Mouse (Mus musculus) liver, embryonic 14.5 days (tissue): ENCODE data around the gene Trp53i11. TPM values are rescaled to one million over a fixed set of nuclear protein-coding genes. Genes with fewer than 3 reads are reported as not detected.
A peak's percentile ranks its signal among the peaks of the same experiment; 100 is the strongest.

Source experiments
- ATAC-seq: fragments of 200-750 bp; cut with Nextera tagmentation; 2 replicates; pipeline ENCODE4 v1.8.0; 2017; ENCODE audit warnings: moderate number of reproducible peaks, mild to moderate bottlenecking, moderate library complexity; ENCODE audit not compliant: insufficient read depth
- DNase-seq, 3 experiments: peaks; one replicate each; pipeline ENCODE4 v3.0.0-alpha.2; 2012 to 2013; ENCODE audit warnings: low read depth in 3 of 3, low spot score in 3 of 3
- H3K27ac ChIP-seq: fragments of 300-500 bp; sonication (generic); 2 replicates; pipeline ENCODE4 v1.5.1; 2014; ENCODE audit warnings: moderate library complexity, mild to moderate bottlenecking, control low read depth, inconsistent platforms
- H3K27me3 ChIP-seq: fragments of 300-500 bp; sonication (generic); 2 replicates; pipeline ENCODE4 v1.6.1; 2014; ENCODE audit warnings: mild to moderate bottlenecking, low read length, moderate library complexity; ENCODE audit not compliant: control insufficient read depth, insufficient read depth
- H3K36me3 ChIP-seq: fragments of 300-500 bp; sonication (generic); replicated peaks from 2 replicates; pipeline ENCODE4 v1.6.1; 2014; ENCODE audit warnings: low read depth; ENCODE audit not compliant: control insufficient read depth, insufficient read depth
- H3K4me1 ChIP-seq, 2 experiments: fragments of 200-500 bp in 1 of 2; fragments of 300-500 bp in 1 of 2; sonication (generic) in 1 of 2; replicated peaks; 2 replicates each; pipeline ENCODE4 v1.6.1; 2012 to 2014; ENCODE audit warnings: antibody characterized with exemption in 1 of 2, inconsistent platforms in 1 of 2, low read length in 1 of 2; ENCODE audit not compliant: control insufficient read depth in 2 of 2, insufficient read depth in 2 of 2
- H3K4me2 ChIP-seq: fragments of 300-500 bp; sonication (generic); 2 replicates; pipeline ENCODE4 v1.6.1; 2014; ENCODE audit warnings: low read depth, mild to moderate bottlenecking, control low read depth, moderate library complexity
- H3K4me3 ChIP-seq, 2 experiments: fragments of 200-500 bp in 1 of 2; fragments of 300-500 bp in 1 of 2; sonication (generic) in 1 of 2; 2 replicates each; pipeline ENCODE4 v1.5.1; 2012 to 2014; ENCODE audit warnings: low read depth in 2 of 2, low read length in 2 of 2, mild to moderate bottlenecking in 2 of 2, control low read depth in 1 of 2, inconsistent platforms in 1 of 2, moderate library complexity in 1 of 2; ENCODE audit not compliant: insufficient read depth in 1 of 2
- H3K9ac ChIP-seq: fragments of 300-500 bp; sonication (generic); replicated peaks from 2 replicates; pipeline ENCODE4 v1.6.1; 2014; ENCODE audit warnings: mild to moderate bottlenecking, control low read depth, moderate library complexity
- H3K9me3 ChIP-seq: fragments of 300-500 bp; sonication (generic); 2 replicates; pipeline ENCODE4 v1.6.1; 2016; ENCODE audit warnings: low read length, mixed read lengths; ENCODE audit not compliant: control insufficient read depth
- CTCF ChIP-seq: IDR thresholded peaks from 2 replicates; pipeline ENCODE4 v1.5.1; 2016; ENCODE audit warnings: antibody characterized with exemption, low read depth, control low read depth
- EP300 ChIP-seq: IDR thresholded peaks from 2 replicates; pipeline ENCODE4 v1.6.1; 2016; ENCODE audit warnings: antibody characterized with exemption, low read depth
- WGBS: fragments of 180-500 bp; shearing (Covaris S2); extraction: QIAGEN DNeasy Blood & Tissue Kit; methylation state at CpG from one replicate; pipeline ENCODE4 v1.1.7; 2014; ENCODE audit not compliant: insufficient replicate concordance; 5-methylcytosine and 5-hydroxymethylcytosine counted together
- polyA plus RNA-seq, 2 experiments: library from polyadenylated mRNA; depleted of rRNA in 1 of 2; stranded (reverse) in 1 of 2; unstranded in 1 of 2; fragments of >200 nt; fragmentation: Nextera tagmentation in 1 of 2; extraction: Ambion mirVana in 1 of 2; gene quantifications; 2 replicates each; pipeline versions ENCODE4 v1.2.1 to v1.2.3; 2012 to 2014

The Trp53i11 gene
- polyA plus RNA-seq, 2 experiments, result 1.9 TPM

DNA sequence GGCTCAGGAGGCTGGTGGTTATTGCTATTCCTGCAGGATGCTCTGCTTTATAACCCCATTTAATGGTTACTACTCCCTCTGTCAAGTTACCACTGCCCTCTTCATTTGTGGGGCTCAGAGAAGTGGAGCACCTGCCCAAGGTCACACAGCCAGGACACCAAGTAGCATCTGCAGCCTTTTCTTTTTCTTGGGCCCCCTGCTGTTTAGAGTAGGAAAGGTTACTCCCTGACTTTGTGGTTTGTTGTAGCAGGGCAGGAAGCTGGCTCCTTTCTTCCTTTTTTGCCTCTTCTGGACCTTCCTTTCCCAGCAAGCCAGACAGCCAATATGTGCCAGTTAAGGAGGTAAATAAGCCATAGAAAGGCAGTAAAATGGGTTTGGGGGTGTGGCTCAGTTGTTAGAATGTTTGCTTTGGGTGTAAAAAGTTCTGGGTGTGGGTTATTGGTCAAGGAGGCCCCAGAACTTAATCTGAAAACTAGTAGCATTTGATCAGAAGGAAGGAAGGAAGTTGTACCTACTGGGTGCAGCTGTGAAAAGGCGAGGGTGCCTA lies 32.8 kb upstream of the Trp53i11 start:
- DNase-seq (no peak), ATAC-seq (no peak)
- Histone ChIP-seq H3K27me3 (no peaks in the 10 kb centered on the region), H3K36me3 (no peaks in the 10 kb centered on the region), H3K4me2 (no peak overlapping the region), H3K4me1 (no peaks in the 10 kb centered on the region), H3K9ac (no peak overlapping the region), H3K4me3 (no peak overlapping the region), H3K9me3 (no peaks in the 10 kb centered on the region), H3K27ac (no peak overlapping the region)
- WGBS, result 33% methylated on average over 1 of the region's 1 CpGs
- 0 out of 2 replicates have a peak, but pooled peaks have one; percentile 4 for TF ChIP-seq CTCF
- no peak for TF ChIP-seq EP300

DNA sequence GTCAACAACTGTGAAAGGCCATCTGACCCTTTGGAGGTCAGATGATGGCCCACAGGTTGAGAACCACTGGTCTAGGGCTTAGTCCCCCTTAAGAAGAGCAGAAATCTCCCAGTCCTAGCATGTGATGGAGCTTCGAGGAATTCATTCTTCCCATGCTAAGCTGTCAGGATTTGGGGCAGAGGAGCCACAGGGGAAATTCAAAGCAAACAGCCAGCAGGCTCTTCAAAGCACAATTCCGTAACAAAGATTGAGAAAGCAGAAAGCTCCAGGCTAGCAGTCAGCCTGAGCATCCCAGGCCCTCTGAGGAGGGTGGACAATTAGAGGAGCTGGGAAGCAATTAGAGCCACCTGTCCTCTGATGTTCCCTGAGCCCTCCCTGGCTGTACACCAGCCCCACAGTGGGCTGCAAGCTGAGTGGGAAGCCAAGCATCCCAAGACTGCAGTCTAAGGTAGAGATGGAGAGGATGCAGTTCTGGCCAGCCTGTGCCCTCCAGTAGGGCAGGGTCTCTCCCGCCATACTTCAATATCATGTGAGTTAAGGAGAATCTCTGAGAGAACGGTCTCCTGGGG lies 26.8 kb upstream of the Trp53i11 start:
- ATAC-seq (no peak), DNase-seq (no peak)
- H3K27me3 ChIP-seq, result no peaks in the 10 kb centered on the region
- H3K36me3 ChIP-seq, result no peaks in the 10 kb centered on the region
- peaks cover 0 to 13% of the 10 kb centered on the region in 2 experiments; a peak in 2 of 4 replicates for H3K4me1 ChIP-seq
- TF ChIP-seq EP300, result no peak
- no peak for TF ChIP-seq CTCF
- H3K9me3 ChIP-seq, result no peaks in the 10 kb centered on the region
- H3K4me2 ChIP-seq, result no peak overlapping the region
- no peak overlapping the region for H3K4me3 ChIP-seq
- H3K9ac ChIP-seq, result no peak overlapping the region
- no peak overlapping the region for H3K27ac ChIP-seq
- WGBS, result 66% methylated on average over 4 of the region's 4 CpGs

DNA sequence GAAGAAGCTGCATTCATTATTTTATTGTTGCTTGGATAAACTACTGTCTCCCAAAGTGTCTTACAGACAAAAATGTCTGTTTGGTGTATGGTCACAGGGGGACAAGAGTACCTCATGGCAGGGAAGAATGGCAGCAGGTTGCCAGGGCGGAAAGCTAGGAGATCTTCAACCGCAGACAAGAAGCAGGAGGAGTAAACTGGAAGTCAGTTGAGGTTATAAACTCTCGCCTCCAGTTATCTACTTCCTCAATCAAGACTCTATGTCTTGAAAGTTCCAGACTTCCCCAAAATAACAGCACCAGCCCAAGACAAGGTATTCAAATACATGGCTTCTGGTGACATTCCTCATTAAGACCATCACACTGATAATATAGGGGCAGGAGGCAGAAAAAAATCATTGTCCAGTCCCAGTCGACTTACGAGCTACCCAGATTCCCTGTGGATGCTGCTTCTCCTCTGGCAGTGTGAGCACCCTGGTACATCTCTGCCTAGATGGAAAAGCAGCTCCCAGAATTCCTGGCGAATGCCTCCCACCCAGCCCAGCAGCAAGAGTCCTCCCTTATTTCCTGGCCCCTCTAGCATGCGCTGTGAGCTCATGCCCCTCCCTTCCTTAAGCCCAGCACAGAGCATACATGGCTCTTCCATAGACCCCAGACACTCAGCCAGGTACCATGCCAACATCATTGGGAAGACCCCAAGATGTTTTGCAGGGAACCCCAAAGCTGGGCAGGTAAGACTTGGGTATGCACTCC lies 25.3 kb upstream of the Trp53i11 start:
- TF ChIP-seq CTCF (no peak), EP300 (no peak)
- Histone ChIP-seq H3K9me3 (no peaks in the 10 kb centered on the region), H3K27me3 (no peaks in the 10 kb centered on the region), H3K4me2 (no peak overlapping the region), H3K4me1 (peaks cover 0 to 13% of the 10 kb centered on the region in 2 experiments; a peak in 2 of 4 replicates), H3K36me3 (no peaks in the 10 kb centered on the region), H3K9ac (no peak overlapping the region), H3K27ac (no peak overlapping the region), H3K4me3 (no peak overlapping the region)
- no peak for DNase-seq
- WGBS, result 19% methylated on average over 7 of the region's 7 CpGs
- no peak for ATAC-seq

- Histone ChIP-seq H3K9me3 (no peaks in the 10 kb centered on the region), H3K4me3 (no peak overlapping the region), H3K27me3 (no peaks in the 10 kb centered on the region), H3K9ac (no peak overlapping the region), H3K27ac (no peak overlapping the region), H3K4me1 (peaks cover 0 to 13% of the 10 kb centered on the region in 2 experiments; a peak in 2 of 4 replicates), H3K36me3 (no peaks in the 10 kb centered on the region), H3K4me2 (no peak overlapping the region)
- WGBS, result 36% methylated on average over 4 of the region's 4 CpGs
- no peak for ATAC-seq
- DNase-seq, result no peak
- TF ChIP-seq CTCF, result no peak
These were observed 24.6 kb upstream of the Trp53i11 start for GRCm38 (mm10) chr2:93162791-93163190.

- Histone ChIP-seq H3K4me3 (no peak overlapping the region), H3K27ac (no peak overlapping the region), H3K4me2 (no peak overlapping the region), H3K9ac (no peak overlapping the region), H3K27me3 (no peaks in the 10 kb centered on the region), H3K9me3 (no peaks in the 10 kb centered on the region), H3K4me1 (peaks cover 0 to 13% of the 10 kb centered on the region in 2 experiments; a peak in 2 of 4 replicates), H3K36me3 (no peaks in the 10 kb centered on the region)
- ATAC-seq (no peak), DNase-seq (no peak)
- TF ChIP-seq EP300, result no peak
- TF ChIP-seq CTCF, result no peak
- WGBS, result 9% methylated on average over 2 of the region's 2 CpGs
These were observed 24.0 kb upstream of the Trp53i11 start for GRCm38 (mm10) chr2:93163317-93163716.
